In genomic region chr13:54560608-54561007, GRCm38 (mm10) we compare ENCODE assay signal across 20 mouse cellular contexts.
DNase-seq lines count a peak whose midpoint lies in the region; ATAC-seq lines count a peak whose summit lies in the region.
"Had no signal": no experiment of that assay in that cellular context is flagged by ENCODE, and none has a peak within 500 bp of the region (broad histone marks: within the 10 kb centered on the region; RNA-seq: fewer than 3 reads in every experiment).

No protein-coding gene starts in this region.

- DNase-seq in frontal cortex, postnatal 14 days (ENCODE audit: low spot score in 2 of 2) = no peak
- DNase-seq in kidney, adult 9 months = peak; percentile 23
- DNase-seq in kidney, postnatal 4 days = no peak
- peak; percentile 64 for DNase-seq in layer of hippocampus, adult 9-11 months
- no peak for DNase-seq in layer of hippocampus, adult 9-10 months (ENCODE audit: low spot score)
- DNase-seq in right cerebral cortex, adult 2 months (ENCODE audit: low spot score in 2 of 2) = peak; percentile 30 to 53
- no peak for DNase-seq in right cerebral cortex, postnatal 4 days
- DNase-seq: adrenal gland, postnatal 10 days; adrenal gland, postnatal 36 days; B cell, adult 2 months; cerebellum, adult 11 months; cerebellum, adult 8-10 months; cerebellum, postnatal 14 days; gastrocnemius, adult 2 months; gastrocnemius, postnatal 14 days had no signal

- peak; percentile 46 for ATAC-seq in frontal cortex, adult (ENCODE audit: low TSS enrichment)
- ATAC-seq: forebrain, embryonic 13.5 days; forebrain, embryonic 16.5 days; hindbrain, embryonic 16.5 days; Patski had no signal

Comparison
In these comparisons a context has a peak if more than half of its experiments do, and no peak if none do; other contexts are left out.
1. DNase-seq: peak in kidney, adult 9 months (single experiment), layer of hippocampus, adult 9-11 months (single experiment) and right cerebral cortex, adult 2 months (2 of 2); none in frontal cortex, postnatal 14 days (0 of 2), kidney, postnatal 4 days (0 of 2), layer of hippocampus, adult 9-10 months (single experiment) and right cerebral cortex, postnatal 4 days (single experiment).